Mouse (Mus musculus) retina, adult 2 months (tissue): ENCODE data around the gene Elovl3.
"Not testable (repeated sequence)": the region's sequence is repeated elsewhere in the genome, so short reads cannot be mapped to it uniquely, and the experiment has no call there.

ENCODE experiments used
- DNase-seq: peaks from one replicate; pipeline ENCODE4 v3.0.0-alpha.2; 2012; ENCODE audit warnings: low read depth, low spot score

Gene Elovl3

DNA sequence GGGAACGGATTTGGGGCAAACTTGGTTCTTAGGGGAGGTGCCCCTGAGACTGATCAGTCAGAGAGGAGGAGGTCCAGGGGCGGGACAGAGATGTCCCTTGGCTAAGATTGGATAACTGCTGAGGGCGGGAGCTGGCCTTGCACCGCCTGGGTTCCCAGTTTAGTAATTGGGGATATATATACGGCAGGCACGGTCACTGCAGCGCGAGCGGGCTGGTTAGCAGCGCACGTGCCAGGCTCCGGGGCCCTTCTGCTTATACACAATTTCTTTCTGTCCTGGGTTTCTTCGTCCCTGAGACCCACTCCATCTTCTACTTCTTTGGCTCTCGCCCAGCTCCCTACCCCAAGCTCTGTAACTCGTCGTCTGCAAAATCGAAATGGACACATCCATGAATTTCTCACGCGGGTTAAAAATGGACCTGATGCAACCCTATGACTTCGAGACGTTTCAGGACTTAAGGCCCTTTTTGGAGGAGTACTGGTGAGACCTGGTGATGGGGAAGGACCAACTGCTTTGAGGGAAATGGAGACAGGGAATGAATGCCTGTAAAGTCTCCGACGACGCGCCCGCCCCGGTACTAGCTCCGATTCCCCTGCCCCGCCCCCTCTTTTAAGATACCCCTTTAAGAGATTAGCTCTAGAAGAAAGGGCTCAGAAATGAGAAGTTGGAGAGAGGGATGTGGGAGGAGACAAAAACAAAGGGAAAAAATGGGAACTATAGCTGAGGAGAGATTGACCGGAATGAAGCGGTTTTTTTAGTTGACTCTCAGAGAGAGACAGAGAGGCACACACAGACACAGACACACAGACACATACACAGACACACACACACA is at the start of gene Elovl3:
Gene Elovl3, plus strand, starts transcription at position 204 of the 832 bp plus-strand sequence.
- no peak for DNase-seq

DNA sequence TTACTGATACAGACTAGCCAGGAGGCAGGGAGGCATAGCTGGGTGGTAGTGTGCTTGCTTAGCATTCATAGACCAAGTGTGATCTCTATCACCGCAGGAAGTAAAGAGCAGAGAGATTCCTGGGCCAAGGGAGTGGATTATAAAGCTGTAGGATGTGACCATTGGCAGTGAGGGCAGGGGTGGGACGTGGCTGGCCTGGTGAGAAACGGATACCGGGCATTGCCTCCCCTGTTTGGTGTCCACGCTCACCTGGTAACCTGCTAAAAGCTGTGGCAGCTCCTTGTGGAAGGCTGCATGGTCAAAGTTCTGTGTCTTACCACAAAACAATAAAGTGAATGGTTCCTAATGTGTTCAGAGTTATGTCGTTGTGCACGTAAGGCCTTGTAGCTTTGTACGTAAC is 46.5 kb upstream of the Elovl3 start:
- DNase-seq: no peak

DNA sequence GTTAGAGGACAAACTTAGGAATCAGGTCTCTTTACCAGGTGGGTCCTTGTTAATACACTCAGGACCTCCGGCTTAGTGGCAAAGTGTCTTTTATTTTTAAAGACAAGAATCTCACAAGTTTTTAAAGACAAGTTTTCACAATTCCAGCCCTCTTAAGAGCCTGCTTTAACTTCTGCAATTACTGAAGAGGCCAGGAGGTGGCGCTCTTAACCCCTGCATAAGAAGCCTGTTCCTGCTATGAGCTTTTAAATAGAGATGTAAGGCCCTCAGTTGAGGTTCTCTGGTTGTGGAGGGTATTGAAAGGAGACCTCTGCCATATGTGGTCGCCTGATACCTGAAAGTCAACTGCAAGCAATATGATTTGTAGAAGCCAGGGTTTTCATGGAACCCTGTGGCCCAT is 45.4 kb upstream of the Elovl3 start:
- peak; percentile 30 for DNase-seq

DNA sequence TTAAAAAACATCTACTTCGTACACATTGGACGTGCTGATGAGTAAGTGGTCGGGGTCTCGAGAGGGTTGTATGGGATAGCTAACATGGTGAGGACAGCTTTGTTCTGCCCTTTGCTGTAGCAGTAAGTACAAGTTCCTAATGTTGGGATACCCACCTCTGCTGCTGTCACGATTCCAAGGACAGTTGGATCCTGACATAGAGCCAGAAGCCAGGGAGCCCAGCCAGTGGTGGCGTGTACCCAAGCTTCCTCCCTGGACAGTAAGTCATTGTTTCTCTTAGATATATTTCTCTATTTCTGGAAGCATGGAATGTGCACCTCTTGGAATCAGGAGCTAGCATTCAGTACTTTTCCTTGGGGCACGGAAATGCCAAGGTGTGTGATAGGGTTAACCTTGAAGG is 43.8 kb upstream of the Elovl3 start:
- no peak for DNase-seq

DNA sequence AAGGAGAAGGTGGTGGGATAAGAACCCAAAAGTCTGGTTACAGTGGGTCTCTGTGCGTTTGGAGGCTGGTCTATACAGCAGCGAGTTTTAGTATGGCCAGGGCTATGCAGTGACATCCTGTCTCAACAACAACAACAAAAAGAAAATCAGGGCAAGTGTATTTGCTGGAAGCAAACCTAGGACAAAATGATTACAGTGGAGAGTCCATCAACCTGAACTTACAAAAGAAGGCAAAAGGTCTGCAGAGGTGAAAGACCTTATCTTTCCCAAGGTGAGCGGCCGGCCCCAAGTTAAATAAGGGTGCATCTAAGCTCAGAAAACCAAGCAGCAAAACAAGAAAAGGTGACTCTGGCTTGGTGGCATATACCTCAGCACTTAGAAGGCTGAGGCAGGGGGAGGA is 40.1 kb upstream of the Elovl3 start:
- DNase-seq: no peak

DNA sequence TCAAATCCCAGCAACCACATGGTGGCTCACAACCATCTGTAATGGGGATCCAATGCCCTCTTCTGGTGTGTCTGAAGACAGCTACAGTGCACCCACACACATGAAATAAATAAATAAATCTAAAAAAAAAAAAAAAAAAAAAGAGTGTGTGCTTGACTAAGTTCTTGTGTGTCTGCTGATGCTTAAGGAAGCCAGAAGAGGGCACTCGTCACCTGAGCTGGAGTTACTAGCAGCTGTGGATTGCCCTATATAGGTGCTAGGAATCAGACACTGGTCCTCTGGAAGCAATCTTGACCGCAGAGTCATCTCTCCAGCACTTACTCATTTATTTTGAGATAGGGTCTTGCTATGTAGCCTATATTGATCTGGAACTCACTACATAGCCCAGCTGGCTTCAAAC is 37.6 kb upstream of the Elovl3 start:
- no peak for DNase-seq

DNA sequence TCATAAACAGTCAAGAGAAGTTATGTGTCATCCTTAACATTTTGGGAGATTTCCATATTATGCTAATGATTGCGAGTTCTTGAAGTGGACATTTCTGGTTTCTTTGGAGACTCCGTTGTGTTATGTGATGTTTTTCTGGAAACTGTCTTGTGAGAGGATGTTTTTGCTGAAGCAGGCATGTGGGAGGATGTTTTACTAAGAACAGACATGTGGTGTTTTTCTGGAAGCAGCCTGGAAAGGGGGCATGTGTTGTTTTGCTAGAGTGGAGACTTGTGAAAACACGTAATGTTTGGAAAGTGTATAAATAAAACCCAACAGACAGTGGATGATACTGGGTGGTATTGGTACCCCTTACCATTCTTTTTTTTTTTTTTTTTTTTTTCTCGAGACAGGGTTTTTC is 36.4 kb upstream of the Elovl3 start:
- DNase-seq: no peak

DNA sequence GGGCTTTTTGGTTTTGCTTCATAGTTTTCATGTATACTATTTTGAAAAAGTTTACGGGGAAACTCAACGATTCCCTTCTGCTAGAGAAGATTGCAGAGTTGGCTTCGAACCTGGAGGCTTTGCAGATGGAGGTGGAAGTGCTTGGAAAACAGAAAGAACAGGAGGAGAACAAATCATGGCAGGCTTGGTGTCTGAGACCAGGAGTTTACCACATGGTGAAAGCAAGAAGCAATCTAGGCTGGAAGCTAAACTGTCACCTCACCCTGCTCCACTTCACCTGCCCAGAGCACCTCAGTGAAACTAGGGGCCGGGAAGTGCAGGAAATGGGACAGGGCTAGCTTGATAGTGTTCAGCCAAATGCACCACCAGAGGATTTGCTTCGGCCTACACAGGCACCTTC is 35.3 kb upstream of the Elovl3 start:
- no peak for DNase-seq

DNA sequence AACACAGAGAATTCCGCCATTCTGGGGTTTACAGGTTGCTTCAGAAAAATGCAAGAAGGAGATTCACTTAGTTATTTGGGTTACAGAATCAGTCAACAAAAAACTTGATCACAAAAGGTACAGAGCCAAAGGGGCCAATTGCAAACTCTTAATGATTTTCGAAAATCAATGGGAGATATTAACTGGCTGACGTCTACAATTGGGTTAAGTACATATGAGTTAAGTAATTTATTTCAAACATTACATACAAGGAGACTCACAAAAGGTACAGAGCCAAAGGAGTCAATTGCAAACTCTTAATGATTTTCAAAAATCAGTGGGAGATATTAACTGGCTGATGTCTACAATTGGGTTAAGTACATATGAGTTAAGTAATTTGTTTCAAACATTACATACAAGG is 32.1 kb upstream of the Elovl3 start:
- no peak for DNase-seq

DNA sequence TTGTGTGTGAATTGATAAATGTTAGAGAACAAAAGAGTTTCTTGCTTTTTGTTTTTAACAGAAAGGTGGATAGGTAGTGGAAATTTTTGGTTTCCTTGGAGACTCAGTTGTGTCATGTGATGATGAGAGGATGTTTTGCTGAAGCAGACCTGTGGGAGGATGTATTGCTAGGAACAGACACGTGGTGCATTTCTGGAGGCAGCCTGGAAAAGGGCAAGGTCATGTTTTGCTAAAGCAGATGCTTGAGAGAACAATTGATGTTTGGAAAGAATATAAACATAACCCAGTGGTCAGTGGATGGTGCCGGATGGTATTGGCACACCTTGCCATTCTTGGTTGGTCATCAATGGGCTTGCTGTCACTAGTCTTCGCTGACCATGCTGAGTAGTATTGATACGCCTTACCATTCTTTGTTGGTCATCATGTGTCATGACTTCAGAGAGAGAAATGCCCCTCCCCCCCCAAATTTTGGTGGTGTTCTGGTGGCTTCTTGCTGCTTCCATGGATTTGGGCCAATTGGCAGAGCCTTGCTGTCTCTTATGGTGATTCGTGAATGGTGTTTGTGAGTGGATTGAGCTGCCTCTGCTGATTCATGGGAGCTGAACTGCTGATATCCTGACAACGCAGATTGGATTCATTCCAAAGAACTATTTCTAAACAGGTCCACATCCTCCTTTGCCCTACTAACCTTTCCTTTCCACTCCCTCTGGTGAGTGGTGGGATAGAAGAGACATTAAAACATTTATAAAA is 28.1 kb upstream of the Elovl3 start:
- no peak for DNase-seq

DNA sequence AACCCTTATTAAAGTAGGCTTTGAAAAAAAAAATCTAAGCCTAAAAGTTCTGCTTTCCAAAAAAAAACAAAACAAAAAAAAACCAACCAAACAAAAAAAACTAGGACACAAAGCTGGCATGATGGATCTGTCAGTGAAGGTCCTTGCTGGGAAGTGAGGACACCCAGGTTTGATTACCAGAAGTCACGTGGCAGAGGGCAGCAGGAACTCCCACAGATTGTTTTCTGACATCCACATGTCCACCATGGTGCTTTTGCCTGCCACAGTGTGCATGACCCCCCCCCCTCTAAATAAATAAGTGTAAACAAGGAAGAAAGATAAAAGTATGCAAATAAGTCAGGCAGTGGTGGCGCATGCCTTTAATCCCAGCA is 27.5 kb upstream of the Elovl3 start:
- no peak for DNase-seq

DNA sequence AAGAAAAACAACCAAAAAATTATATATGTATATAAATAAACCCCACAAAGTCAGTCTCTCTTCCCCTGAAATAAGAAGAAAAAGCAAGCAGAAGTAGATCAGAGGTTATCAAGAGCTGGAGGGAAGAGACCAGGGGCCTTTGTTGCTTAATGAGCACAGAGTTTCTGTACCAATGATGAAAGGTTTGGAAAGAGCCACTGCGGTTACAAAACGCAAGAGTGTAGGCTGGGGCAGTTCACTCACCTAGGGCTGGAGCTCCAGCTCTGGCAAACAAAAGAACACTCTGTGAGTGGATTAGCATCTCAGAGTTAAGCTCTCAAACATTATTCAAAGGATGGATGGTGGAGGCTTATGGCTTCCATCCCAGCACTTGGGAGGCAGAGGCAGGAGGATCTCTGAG is 21.5 kb upstream of the Elovl3 start:
- DNase-seq: no peak

DNA sequence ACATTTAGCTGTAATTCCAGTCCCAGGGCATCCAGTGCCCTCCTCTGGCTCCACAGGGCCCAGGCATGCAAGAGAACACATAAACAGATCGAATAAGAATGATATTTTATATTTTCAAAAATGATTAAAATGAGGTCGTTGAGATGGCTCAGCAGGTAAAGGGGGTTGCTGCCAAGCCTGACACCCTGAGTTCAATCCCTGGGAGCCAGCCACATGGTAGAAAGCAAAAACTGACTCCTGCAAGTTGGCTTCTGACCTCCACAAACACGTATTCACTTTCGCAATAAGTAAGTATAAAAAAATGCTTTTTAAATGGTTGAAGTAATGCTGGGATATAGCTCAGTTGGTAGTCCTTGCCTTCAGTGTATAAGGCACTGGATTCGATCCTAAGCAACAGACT is 20.9 kb upstream of the Elovl3 start:
- no peak for DNase-seq

DNA sequence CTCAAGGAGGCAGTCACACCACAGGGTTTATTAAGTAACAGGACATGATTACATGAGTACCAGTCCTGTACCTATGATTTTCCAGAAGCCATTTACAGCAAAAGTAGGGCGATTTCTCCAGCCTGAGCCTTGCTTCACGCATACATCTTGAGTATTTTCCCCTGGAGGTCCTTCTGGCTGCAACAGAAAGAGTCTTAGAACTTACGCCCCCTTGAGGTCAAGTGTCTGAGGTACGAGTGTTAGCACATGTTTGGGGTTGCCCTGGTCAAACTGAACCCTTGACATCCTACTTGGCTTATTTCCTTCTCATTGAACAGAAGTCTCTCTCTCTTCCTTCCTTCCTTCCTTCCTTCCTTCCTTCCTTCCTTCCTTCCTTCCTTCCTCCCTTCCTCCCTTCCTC is 17.1 kb upstream of the Elovl3 start:
- DNase-seq: no peak

DNA sequence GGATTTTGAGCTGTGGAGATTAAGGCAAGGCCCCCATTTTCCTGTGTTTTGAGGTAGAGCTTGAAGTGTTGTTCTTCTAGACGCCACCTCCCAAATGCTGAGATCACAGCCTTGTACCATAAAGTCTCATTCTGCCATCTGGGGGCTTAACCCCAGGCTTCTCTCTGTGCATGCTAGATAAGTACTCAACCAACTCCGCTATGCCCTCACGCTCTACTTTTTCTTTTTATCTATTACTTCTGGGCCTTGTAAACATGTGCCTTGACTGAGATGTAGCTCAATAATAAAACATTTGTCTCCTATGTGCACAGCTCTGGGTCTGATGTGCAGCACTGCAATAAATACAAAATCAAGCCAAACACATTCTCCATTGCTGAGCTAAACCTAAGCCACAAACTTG is 12.2 kb upstream of the Elovl3 start:
- no peak for DNase-seq

DNA sequence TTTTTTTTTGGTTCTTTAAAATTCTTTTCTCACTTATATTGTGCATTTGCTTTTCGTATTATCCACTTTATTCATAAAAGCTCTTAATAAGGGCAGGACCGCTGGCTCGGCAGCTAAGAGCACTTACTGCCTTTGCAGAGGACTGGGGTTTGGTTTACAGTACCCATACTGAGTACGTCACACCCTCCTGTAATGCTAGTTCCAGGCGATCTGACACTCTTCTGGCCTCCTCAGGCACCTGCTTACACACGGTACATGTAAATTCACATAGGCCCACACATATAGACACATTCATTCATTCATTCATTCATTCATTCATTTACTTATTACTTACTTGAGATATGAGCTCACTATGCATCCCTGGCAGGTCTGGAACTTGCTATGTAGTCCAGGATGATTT is 10.8 kb upstream of the Elovl3 start:
- DNase-seq: no peak

DNA sequence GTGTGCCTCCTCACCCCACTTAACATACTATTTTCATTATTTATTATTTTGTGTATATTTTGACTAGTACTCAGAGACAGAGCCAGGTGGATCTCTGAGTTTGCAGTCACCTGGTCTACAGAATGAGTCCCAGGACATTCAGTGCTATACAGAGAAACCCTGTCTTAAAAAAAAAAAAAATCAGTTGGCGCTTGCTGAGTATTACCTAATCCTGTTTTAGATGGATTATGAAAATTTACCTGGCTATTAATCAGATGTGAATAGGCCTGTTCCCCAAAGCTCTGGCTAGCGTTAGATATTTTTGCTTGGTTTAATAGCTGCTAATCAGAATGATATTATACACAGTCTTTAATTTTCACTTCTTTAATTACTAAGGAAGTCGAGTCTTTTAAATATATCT is 7.8 kb upstream of the Elovl3 start:
- no peak for DNase-seq

DNA sequence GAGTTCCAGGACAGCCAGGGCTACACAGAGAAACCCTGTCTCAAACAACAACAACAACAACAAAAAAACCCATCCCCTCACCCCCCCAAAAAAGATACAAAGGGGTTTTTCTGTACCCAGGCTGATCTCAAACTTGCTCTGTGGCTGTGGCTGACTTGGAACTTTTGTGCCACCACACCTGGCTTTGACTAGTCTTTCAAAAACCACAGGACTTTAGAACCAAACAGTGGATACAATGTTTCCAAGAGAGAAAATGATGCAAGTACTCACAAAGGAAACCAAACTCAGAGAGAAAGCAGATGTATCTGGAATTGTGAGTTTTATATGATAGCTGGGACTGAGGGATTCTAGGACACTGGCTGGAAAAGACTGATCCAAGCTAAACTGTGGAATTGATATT is 7.0 kb upstream of the Elovl3 start:
- no peak for DNase-seq

DNA sequence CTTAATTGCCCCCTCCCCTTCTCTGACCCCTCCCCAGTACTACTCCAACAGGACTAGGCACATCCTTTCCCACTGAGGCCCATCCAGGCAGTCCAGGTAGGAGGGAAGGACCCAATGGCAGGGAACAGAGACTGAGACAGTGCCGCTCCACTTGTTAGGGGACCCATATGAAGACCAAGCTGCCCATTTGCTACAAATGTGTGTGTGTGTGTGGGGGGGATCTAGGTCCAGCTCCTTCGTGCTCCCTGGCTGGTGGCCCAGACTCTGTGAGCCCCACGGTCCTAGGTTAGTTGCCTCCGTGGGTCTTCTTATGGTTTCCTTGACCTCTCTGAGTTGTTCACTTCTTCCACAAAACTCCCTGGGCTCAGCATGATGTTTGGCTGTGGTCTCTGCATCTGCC is 5.4 kb upstream of the Elovl3 start:
- DNase-seq: no peak

DNA sequence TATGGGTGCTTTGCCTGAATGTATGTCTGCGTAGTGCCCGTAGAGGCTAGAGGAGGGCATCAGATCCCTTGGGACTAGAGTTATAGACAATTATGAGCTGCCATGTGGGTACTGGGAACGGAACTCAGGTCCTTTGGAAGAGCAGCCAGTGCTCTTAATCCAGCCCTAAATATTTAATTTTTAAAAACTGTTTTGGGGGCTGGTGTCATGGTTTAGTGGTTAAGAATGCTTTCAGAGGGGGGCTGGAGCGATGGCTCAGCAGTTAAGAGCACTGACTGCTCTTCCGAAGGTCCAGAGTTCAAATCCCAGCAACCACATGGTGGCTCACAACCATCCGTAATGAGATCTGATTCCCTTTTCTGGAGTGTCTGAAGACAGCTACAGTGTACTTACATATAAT is 2.0 kb upstream of the Elovl3 start:
- DNase-seq: not testable (repeated sequence)

DNA sequence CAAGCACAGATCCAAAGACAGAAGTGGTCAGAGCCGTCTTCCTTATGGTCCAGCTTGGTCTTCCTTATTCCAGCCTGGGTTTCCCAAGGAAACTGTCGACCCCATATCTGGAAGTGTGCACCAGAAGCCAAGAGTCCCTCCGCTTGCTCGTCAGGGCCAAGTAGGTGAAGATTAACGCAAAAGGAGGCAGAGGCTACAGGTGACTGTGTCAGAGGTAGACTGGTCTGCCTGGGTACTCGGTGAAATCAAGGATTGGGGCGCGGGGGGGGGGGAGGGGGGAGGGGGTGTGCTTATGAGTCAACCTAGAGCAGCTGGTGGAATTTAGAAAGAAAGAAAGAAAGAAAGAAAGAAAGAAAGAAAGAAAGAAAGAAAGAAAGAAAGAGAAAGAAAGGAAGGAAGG is 414 bp upstream of the Elovl3 start:
- DNase-seq: no peak

DNA sequence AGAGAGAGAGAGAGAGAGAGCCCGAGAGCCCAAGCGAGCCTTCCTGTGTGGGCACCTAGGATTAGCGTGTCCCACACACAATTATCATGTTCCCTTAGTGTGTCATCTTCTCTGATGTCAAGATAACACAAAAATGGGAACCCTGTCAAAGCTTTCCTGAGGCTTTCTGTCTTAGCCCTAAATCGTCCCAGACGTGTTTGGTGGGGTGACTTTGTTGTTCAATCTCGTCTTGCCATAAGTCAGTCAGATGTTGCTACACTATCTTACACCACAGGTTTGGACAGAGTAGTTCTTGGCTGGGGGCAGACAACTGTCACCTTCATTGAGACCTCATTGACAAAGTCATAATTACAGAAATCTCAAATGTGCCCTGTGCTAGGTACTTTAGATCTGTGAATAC is 880 bp downstream of the Elovl3 start:
- DNase-seq: no peak

DNA sequence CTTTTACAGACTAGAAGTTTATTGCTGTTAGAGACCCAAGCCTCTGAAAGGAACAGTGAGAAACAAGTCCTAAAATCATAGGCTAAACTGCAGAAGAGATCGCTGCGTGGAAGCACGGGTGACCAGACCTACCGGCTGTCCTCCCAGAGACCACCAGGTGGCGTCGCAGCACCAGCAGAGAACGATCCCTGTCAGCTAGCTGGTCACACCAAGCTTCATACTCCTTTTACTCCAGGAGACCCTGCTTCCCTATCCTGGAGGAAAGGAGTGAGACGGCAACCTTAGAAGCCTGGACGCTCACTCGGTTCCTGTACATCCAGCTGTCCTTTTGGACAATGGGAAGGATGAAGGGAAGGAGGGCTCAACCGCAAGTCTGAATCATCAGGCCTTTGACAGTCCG is 3.6 kb downstream of the Elovl3 start:
- DNase-seq: peak; percentile 61
